Mouse (Mus musculus) heart, postnatal 0 days (tissue): ENCODE data around the gene Ticam1.

ENCODE experiments used
- CTCF ChIP-seq: IDR thresholded peaks from 2 replicates; pipeline ENCODE4 v1.5.1; 2016; ENCODE audit warnings: antibody characterized with exemption, control low read depth, low read depth
- EP300 ChIP-seq: IDR thresholded peaks from 2 replicates; pipeline ENCODE4 v1.6.1; 2016; ENCODE audit warnings: antibody characterized with exemption, low read depth

DNA sequence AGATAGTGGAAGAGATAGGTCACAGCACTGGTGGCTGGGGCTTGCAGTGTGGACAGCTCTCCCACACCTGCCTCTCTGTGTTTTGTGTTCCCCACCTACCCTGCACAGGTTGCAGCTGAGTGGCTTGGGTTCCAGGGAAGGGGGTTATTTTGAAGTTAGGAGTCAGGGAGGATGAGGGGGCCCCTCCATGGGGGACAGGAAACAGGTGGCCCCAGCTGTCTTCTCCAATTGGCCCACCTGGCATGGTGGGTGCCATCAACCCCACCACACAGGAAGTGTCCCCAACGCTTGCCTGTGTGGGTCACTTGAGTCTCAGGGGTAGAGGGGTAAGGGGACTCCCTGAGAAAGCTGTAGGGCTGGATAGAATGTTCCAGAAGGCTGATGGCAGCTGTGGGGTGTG is 16.7 kb upstream of the Ticam1 start:
- no peak for TF ChIP-seq CTCF
- no peak for TF ChIP-seq EP300
